Mouse (Mus musculus): ENCODE results near the gene Tmem29. TPM values are rescaled to one million over a fixed set of nuclear protein-coding genes. Genes with fewer than 3 reads are reported as not detected.

The Tmem29 gene
- total RNA-seq, 2 experiments from 2014 or later, result 5.2 to 7.3 TPM

Other genes with a start within 250 kb of the Tmem29 start
- 10 to 100 TPM; 17.0 to 17.6 TPM for gene Alas2, start 88.2 kb upstream of the Tmem29 start, total RNA-seq (2021)
- 10 to 100 TPM in 1 of 2 experiments, 1 to 10 TPM in 1; 5.9 to 38.4 TPM for gene Pfkfb1, start 129.1 kb upstream of the Tmem29 start, total RNA-seq (2021)
- 10 to 100 TPM in 1 of 2 experiments, 1 to 10 TPM in 1; 4.8 to 14.1 TPM for gene Apex2, start 130.7 kb upstream of the Tmem29 start, total RNA-seq (2021)
- gene Tro, start 198.4 kb upstream of the Tmem29 start, total RNA-seq (2021), result 1 to 10 TPM; 1.8 to 1.9 TPM

Data from gastrocnemius, postnatal 14 days (tissue).